Mouse (Mus musculus) spleen, adult 2 months (tissue): ENCODE results near the gene Synpo2.

Experiments used
- CTCF ChIP-seq: fragments of 200-500 bp; IDR thresholded peaks from 2 replicates; pipeline ENCODE4 v1.5.1; 2011; ENCODE audit warnings: mild to moderate bottlenecking, inconsistent platforms; ENCODE audit not compliant: insufficient read depth, insufficient read length, insufficient replicate concordance; ENCODE audit errors: extremely low read depth
- POLR2A ChIP-seq: fragments of 200-500 bp; IDR thresholded peaks from 2 replicates; pipeline ENCODE4 v1.6.1; 2011; ENCODE audit warnings: low read depth, low read length, inconsistent platforms

DNA sequence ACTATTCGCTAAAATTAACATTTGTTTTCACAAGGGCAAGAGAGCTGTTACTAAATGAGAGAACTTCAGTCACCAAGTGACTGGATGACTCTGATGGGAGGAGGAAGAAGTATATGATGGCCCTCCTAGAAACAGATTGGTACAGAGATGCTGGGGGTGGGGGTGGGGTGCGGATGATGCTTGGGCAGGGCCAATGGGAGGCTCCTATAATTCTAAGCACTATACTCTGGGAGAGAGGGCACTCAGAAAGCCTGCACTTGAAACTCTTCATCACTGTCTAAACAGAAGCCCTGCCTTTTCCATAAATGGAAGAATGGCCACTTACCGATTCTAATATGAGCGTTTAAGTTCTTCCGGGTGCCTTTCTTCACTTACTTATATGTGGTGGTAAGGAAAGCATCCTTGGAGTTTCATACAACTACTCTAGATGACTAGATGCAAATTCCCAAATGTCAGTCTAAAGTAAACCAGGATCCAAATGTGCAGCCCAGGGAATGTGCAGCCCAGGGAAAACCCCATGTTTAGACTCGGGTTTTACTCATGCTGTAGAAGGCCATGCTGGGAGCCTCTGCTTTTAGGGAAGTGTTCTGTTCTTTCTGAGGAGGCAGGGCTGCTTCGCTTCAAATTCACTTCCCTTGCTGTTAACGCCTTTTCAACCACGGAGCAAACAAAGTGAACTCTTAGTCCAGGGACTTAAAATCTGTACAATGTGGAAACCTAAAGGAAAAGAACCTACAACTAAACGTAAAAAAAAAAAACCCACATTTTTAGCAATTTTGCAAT, 86.4 kb downstream of the Synpo2 start:
- no peak for TF ChIP-seq POLR2A
- no peak for TF ChIP-seq CTCF
